24 mouse cellular contexts compared by ENCODE assay signal in genomic region chr6:31650791-31651476, GRCm38 (mm10).
A peak's percentile ranks its signal among the peaks of the same experiment; 100 is the strongest.
DNase-seq lines count a peak whose midpoint lies in the region; ATAC-seq lines count a peak whose summit lies in the region.
"Had no signal": no experiment of that assay in that cellular context is flagged by ENCODE, and none has a peak within 500 bp of the region (broad histone marks: within the 10 kb centered on the region; RNA-seq: fewer than 3 reads in every experiment).

No protein-coding gene starts in this region.

- H3K9me3 ChIP-seq in heart, embryonic 12.5 days (replicated peaks), result no peaks in the 10 kb centered on the region
- no peaks in the 10 kb centered on the region for H3K9me3 ChIP-seq in liver, embryonic 15.5 days (replicated peaks)
- H3K9me3 ChIP-seq: embryonic facial prominence, embryonic 10.5 days; forebrain, embryonic 12.5 days; heart, embryonic 10.5 days; hindbrain, embryonic 13.5 days; lung, embryonic 15.5 days; midbrain, embryonic 12.5 days; stomach, embryonic 15.5 days had no signal

- no peaks in the 10 kb centered on the region for H3K27me3 ChIP-seq in heart, embryonic 12.5 days (replicated peaks)
- H3K27me3 ChIP-seq in liver, embryonic 15.5 days, result no peaks in the 10 kb centered on the region
- H3K27me3 ChIP-seq: forebrain, embryonic 12.5 days; hindbrain, embryonic 13.5 days; lung, embryonic 15.5 days; midbrain, embryonic 12.5 days; stomach, embryonic 15.5 days had no signal

- H3K4me1 ChIP-seq in heart, embryonic 12.5 days (replicated peaks), result no peaks in the 10 kb centered on the region
- H3K4me1 ChIP-seq in liver, embryonic 15.5 days (replicated peaks), result peaks cover 48% of the 10 kb centered on the region
- H3K4me1 ChIP-seq: forebrain, embryonic 12.5 days; hindbrain, embryonic 13.5 days; lung, embryonic 15.5 days; midbrain, embryonic 12.5 days; stomach, embryonic 15.5 days had no signal

- H3K4me2 ChIP-seq in heart, embryonic 12.5 days, result peak overlapping the region; percentile 21
- peak overlapping the region; percentile 51 for H3K4me2 ChIP-seq in liver, embryonic 15.5 days
- H3K4me2 ChIP-seq: forebrain, embryonic 12.5 days; hindbrain, embryonic 13.5 days; lung, embryonic 15.5 days; midbrain, embryonic 12.5 days; stomach, embryonic 15.5 days had no signal

- no peak overlapping the region for H3K9ac ChIP-seq in heart, embryonic 12.5 days
- H3K9ac ChIP-seq in liver, embryonic 15.5 days, result no peak overlapping the region
- H3K9ac ChIP-seq: forebrain, embryonic 12.5 days; hindbrain, embryonic 13.5 days; lung, embryonic 15.5 days; midbrain, embryonic 12.5 days; stomach, embryonic 15.5 days had no signal

- H3K36me3 ChIP-seq in heart, embryonic 12.5 days, result no peaks in the 10 kb centered on the region
- H3K36me3 ChIP-seq in liver, embryonic 15.5 days (replicated peaks), result no peaks in the 10 kb centered on the region
- H3K36me3 ChIP-seq: embryonic facial prominence, embryonic 10.5 days; forebrain, embryonic 12.5 days; heart, embryonic 10.5 days; hindbrain, embryonic 13.5 days; lung, embryonic 15.5 days; midbrain, embryonic 12.5 days; stomach, embryonic 15.5 days had no signal

- no peak for DNase-seq in heart, postnatal 36 days
- DNase-seq in embryo, embryonic 9.5 days (ENCODE audit: extremely low spot score), result no peak
- no peak for DNase-seq in cerebellum, adult 9-11 months
- no peak for DNase-seq in gastrocnemius, postnatal 25 days
- DNase-seq: adrenal gland, postnatal 25 days; cerebellum, adult 11-12 months; cerebellum, postnatal 14 days; gastrocnemius, adult 2 months; heart, postnatal 14 days; kidney, adult 18-20 months; kidney, postnatal 4 days; thymus, adult 18-20 months; thymus, postnatal 36 days had no signal

- intact Hi-C loops in heart, postnatal 36 days (cut with DNase I), result no loop called here

- H3K4me3 ChIP-seq in heart, embryonic 12.5 days, result no peak overlapping the region; the same call in 1 of the 2 replicates
- peak overlapping the region; percentile 5; the same call in 1 of the 2 replicates for H3K4me3 ChIP-seq in liver, embryonic 15.5 days (replicated peaks)
- H3K4me3 ChIP-seq: embryonic facial prominence, embryonic 10.5 days; forebrain, embryonic 12.5 days; gastrocnemius, adult 2 months; heart, embryonic 10.5 days; hindbrain, embryonic 13.5 days; lung, embryonic 15.5 days; midbrain, embryonic 12.5 days; stomach, embryonic 15.5 days had no signal

- no peak overlapping the region for H3K27ac ChIP-seq in heart, embryonic 12.5 days (ENCODE audit: poor library complexity, severe bottlenecking)
- peak overlapping the region; percentile 78 for H3K27ac ChIP-seq in liver, embryonic 15.5 days (replicated peaks)
- H3K27ac ChIP-seq: embryonic facial prominence, embryonic 10.5 days; forebrain, embryonic 12.5 days; gastrocnemius, adult 2 months; heart, embryonic 10.5 days; hindbrain, embryonic 13.5 days; lung, embryonic 15.5 days; macrophage; midbrain, embryonic 12.5 days; stomach, embryonic 15.5 days had no signal

- WGBS in heart, embryonic 12.5 days, result 43% methylated on average over 7 of the region's 7 CpGs
- WGBS in liver, embryonic 15.5 days (ENCODE audit: insufficient replicate concordance), result 11% methylated on average over 7 of the region's 7 CpGs

- ATAC-seq in heart, embryonic 12.5 days (ENCODE audit: insufficient number of reproducible peaks, low FRiP score), result peak; percentile 83
- ATAC-seq in erythroid progenitor cell, adult 5-6 weeks (replicated peaks; ENCODE audit: low FRiP score, poor library complexity, severe bottlenecking), result 0 out of 2 replicates have a peak, but pooled peaks have one; percentile 37
- peak; percentile 91 for ATAC-seq in liver, embryonic 15.5 days (ENCODE audit: insufficient read depth)

Comparison
In these comparisons a context has a peak if more than half of its experiments do, and no peak if none do; other contexts are left out.
1. ATAC-seq: peak in every context shown above with its lines; median percentile 91 in liver, embryonic 15.5 days; 83 in heart, embryonic 12.5 days; 37 in erythroid progenitor cell, adult 5-6 weeks.